17 mouse cellular contexts compared by ENCODE assay signal in the genomic region with DNA sequence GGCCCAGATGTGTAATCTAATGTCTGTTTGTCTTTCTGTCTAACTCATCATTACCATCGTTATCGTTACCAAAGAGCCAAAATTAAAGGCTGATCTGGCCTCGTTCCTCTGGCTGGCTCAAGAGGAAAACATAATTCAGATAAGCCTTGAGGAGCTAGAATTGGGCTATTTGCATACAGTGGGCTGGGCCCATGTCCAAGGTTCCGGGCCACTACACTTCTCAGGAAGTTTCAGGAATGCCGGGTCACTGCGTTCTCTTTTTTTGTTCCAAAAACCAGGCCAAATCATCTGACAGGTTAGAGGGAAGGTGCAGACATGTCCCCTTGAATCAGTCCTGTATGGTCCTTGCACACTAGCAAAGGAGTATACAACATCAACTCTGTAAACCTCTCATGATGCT.
DNase-seq lines count a peak whose midpoint lies in the region; ATAC-seq lines count a peak whose summit lies in the region.
"Had no signal": no experiment of that assay in that cellular context is flagged by ENCODE, and none has a peak within 500 bp of the region (broad histone marks: within the 10 kb centered on the region; RNA-seq: fewer than 3 reads in every experiment).

No protein-coding gene starts in this region.

- no peaks in the 10 kb centered on the region for H3K4me1 ChIP-seq in kidney, embryonic 14.5 days (ENCODE audit: control insufficient read depth, insufficient read depth, low read length)

- H3K9ac ChIP-seq in kidney, embryonic 14.5 days (ENCODE audit: low read depth, low read length), result no peak overlapping the region
- H3K9ac ChIP-seq: embryonic facial prominence, embryonic 13.5 days; midbrain, embryonic 13.5 days had no signal

- WGBS in kidney, embryonic 14.5 days, result 55% methylated on average over 6 of the region's 6 CpGs

- no peak overlapping the region for H3K4me3 ChIP-seq in kidney, embryonic 14.5 days (ENCODE audit: low read length)
- H3K4me3 ChIP-seq: embryonic facial prominence, embryonic 13.5 days; forebrain, embryonic 10.5 days; heart, adult 2 months; layer of hippocampus, adult 2 months; midbrain, embryonic 13.5 days had no signal

- H3K36me3 ChIP-seq in kidney, embryonic 14.5 days (ENCODE audit: control insufficient read depth, insufficient read depth, low read length), result no peaks in the 10 kb centered on the region
- H3K36me3 ChIP-seq: embryonic facial prominence, embryonic 13.5 days; forebrain, embryonic 10.5 days; midbrain, embryonic 13.5 days had no signal

- H3K9me3 ChIP-seq in kidney, embryonic 14.5 days (ENCODE audit: control insufficient read depth, low read length), result no peaks in the 10 kb centered on the region
- H3K9me3 ChIP-seq: embryonic facial prominence, embryonic 13.5 days; forebrain, embryonic 10.5 days; midbrain, embryonic 13.5 days had no signal

- no peaks in the 10 kb centered on the region for H3K27me3 ChIP-seq in kidney, embryonic 14.5 days (ENCODE audit: control insufficient read depth, insufficient read depth, low read length)
- H3K27me3 ChIP-seq: embryonic facial prominence, embryonic 13.5 days; midbrain, embryonic 13.5 days had no signal

- peak; percentile 17 to 67 for DNase-seq in adrenal gland, adult (ENCODE audit: inconsistent age in 2 of 2, low spot score in 1 of 2)
- no peak for DNase-seq in adrenal gland, postnatal 25 days
- peak; percentile 19 for DNase-seq in kidney, adult 11 months
- DNase-seq in kidney, postnatal 25 days, result peak; percentile 64 to 70
- peak; percentile 74 for DNase-seq in lung, postnatal 36 days
- DNase-seq in cerebellum, adult 8-10 months, result no peak
- no peak for DNase-seq in left cerebral cortex, adult 9 months (ENCODE audit: low spot score in 2 of 2)
- DNase-seq: liver; spleen, adult 18-20 months had no signal

- no peak for ATAC-seq in kidney, embryonic 14.5 days (ENCODE audit: low FRiP score, low TSS enrichment)
- ATAC-seq: midbrain, embryonic 13.5 days had no signal

- H3K4me2 ChIP-seq in kidney, embryonic 14.5 days (replicated peaks; ENCODE audit: low read depth, low read length), result no peak overlapping the region
- H3K4me2 ChIP-seq: embryonic facial prominence, embryonic 13.5 days; midbrain, embryonic 13.5 days had no signal

- H3K27ac ChIP-seq in kidney, embryonic 14.5 days (ENCODE audit: low read depth, low read length), result no peak overlapping the region
- H3K27ac ChIP-seq: embryonic facial prominence, embryonic 13.5 days; forebrain, embryonic 10.5 days; heart, adult 2 months; layer of hippocampus, adult 2 months; macrophage; midbrain, embryonic 13.5 days; stomach, postnatal 0 days had no signal

Comparison
In these comparisons a context has a peak if more than half of its experiments do, and no peak if none do; other contexts are left out.
1. DNase-seq: peak in adrenal gland, adult (2 of 2), kidney, adult 11 months (single experiment), kidney, postnatal 25 days (2 of 2) and lung, postnatal 36 days (single experiment); none in adrenal gland, postnatal 25 days (single experiment), cerebellum, adult 8-10 months (single experiment) and left cerebral cortex, adult 9 months (0 of 2).